ENCODE assay signal across 11 mouse cellular contexts in genomic region chr5:100047871-100048270, GRCm38 (mm10). TPM values are rescaled to one million over a fixed set of nuclear protein-coding genes. Genes with fewer than 3 reads are reported as not detected.
DNase-seq lines count a peak whose midpoint lies in the region; ATAC-seq and TF ChIP-seq lines count a peak whose summit lies in the region.
"Had no signal": no experiment of that assay in that cellular context is flagged by ENCODE, and none has a peak within 500 bp of the region (broad histone marks: within the 10 kb centered on the region; RNA-seq: fewer than 3 reads in every experiment).

No protein-coding gene starts in this region.

- H3K4me2 ChIP-seq in hindbrain, embryonic 15.5 days, result no peak overlapping the region
- H3K4me2 ChIP-seq in hindbrain, embryonic 13.5 days, result no peak overlapping the region
- no peak overlapping the region for H3K4me2 ChIP-seq in lung, embryonic 16.5 days (ENCODE audit: low read depth, low read length)
- H3K4me2 ChIP-seq: heart, embryonic 12.5 days; liver, embryonic 13.5 days; neural tube, embryonic 12.5 days had no signal

- 50% methylated on average over 7 of the region's 7 CpGs for WGBS in hindbrain, embryonic 15.5 days
- WGBS in hindbrain, embryonic 13.5 days, result 59% methylated on average over 7 of the region's 7 CpGs
- WGBS in lung, embryonic 16.5 days, result 47% methylated on average over 7 of the region's 7 CpGs

- H3K27ac ChIP-seq in hindbrain, embryonic 15.5 days (replicated peaks), result 0 out of 2 replicates have a peak overlapping the region, but pooled peaks have one; percentile 14
- no peak overlapping the region for H3K27ac ChIP-seq in hindbrain, embryonic 13.5 days
- H3K27ac ChIP-seq in ES-E14 (ENCODE audit: insufficient read depth, low read depth, low read length, poor library complexity, severe bottlenecking), result peak overlapping the region; percentile 22; the same call in 1 of the 2 replicates
- H3K27ac ChIP-seq in lung, embryonic 16.5 days (ENCODE audit: low read length), result no peak overlapping the region
- H3K27ac ChIP-seq: liver, embryonic 13.5 days; neural tube, embryonic 12.5 days had no signal

- H3K4me1 ChIP-seq in hindbrain, embryonic 15.5 days (replicated peaks), result peaks cover 36% of the 10 kb centered on the region
- peaks cover 48% of the 10 kb centered on the region for H3K4me1 ChIP-seq in hindbrain, embryonic 13.5 days (replicated peaks)
- peaks cover 5 to 16% of the 10 kb centered on the region in 2 experiments for H3K4me1 ChIP-seq in ES-E14 (ENCODE audit: control insufficient read depth in 2 of 2, insufficient read depth in 2 of 2, low read length in 2 of 2, poor library complexity in 1 of 2)
- H3K4me1 ChIP-seq in lung, embryonic 16.5 days (replicated peaks; ENCODE audit: control insufficient read depth, insufficient read depth, low read length), result peaks cover 30% of the 10 kb centered on the region

- no peak overlapping the region for H3K4me3 ChIP-seq in hindbrain, embryonic 15.5 days
- H3K4me3 ChIP-seq in hindbrain, embryonic 13.5 days, result no peak overlapping the region
- H3K4me3 ChIP-seq in ES-E14 (ENCODE audit: insufficient read depth in 1 of 2, low read depth in 1 of 2, low read length in 2 of 2, poor library complexity in 1 of 2, severe bottlenecking in 1 of 2), result peak overlapping the region in 1 of 2 experiments; percentile 6; a peak in 1 of 4 replicates
- no peak overlapping the region for H3K4me3 ChIP-seq in lung, embryonic 16.5 days (ENCODE audit: low read length)
- H3K4me3 ChIP-seq: heart, embryonic 12.5 days; liver, embryonic 13.5 days; neural tube, embryonic 12.5 days had no signal

- no peaks in the 10 kb centered on the region for H3K9me3 ChIP-seq in hindbrain, embryonic 15.5 days
- H3K9me3 ChIP-seq in hindbrain, embryonic 13.5 days, result no peaks in the 10 kb centered on the region
- H3K9me3 ChIP-seq in ES-E14 (ENCODE audit: control insufficient read depth, insufficient read depth, low read depth, low read length), result no peaks in the 10 kb centered on the region
- no peaks in the 10 kb centered on the region for H3K9me3 ChIP-seq in lung, embryonic 16.5 days (ENCODE audit: control insufficient read depth, low read length)
- H3K9me3 ChIP-seq: heart, embryonic 12.5 days; liver, embryonic 13.5 days; neural tube, embryonic 12.5 days had no signal

- in situ Hi-C loops in ES-E14 (cut with MboI; ENCODE audit: low sequenced_read_pairs in 2 of 2, unreplicated experiment in 2 of 2), result no loop called here

- H3K9ac ChIP-seq in hindbrain, embryonic 15.5 days, result no peak overlapping the region
- no peak overlapping the region for H3K9ac ChIP-seq in hindbrain, embryonic 13.5 days
- peak overlapping the region; percentile 12; the same call in 1 of the 2 replicates for H3K9ac ChIP-seq in ES-E14 (ENCODE audit: insufficient read depth, low read depth, low read length, poor library complexity, severe bottlenecking)
- H3K9ac ChIP-seq in lung, embryonic 16.5 days (ENCODE audit: low read length), result no peak overlapping the region
- H3K9ac ChIP-seq: heart, embryonic 12.5 days; liver, embryonic 13.5 days; neural tube, embryonic 12.5 days had no signal

- no peak for DNase-seq in ES-E14 (ENCODE audit: low read depth, low spot score)
- peak; percentile 80 for DNase-seq in brain, adult 2 months (ENCODE audit: low read depth, low spot score)
- no peak for DNase-seq in right cerebral cortex, postnatal 14 days
- DNase-seq in embryo, embryonic 11 days, result no peak
- DNase-seq: liver, embryonic 13.5 days had no signal

- ATAC-seq in hindbrain, embryonic 15.5 days (ENCODE audit: low FRiP score, low read depth), result no peak
- ATAC-seq in hindbrain, embryonic 13.5 days (ENCODE audit: low FRiP score), result no peak
- ATAC-seq in lung, embryonic 16.5 days (ENCODE audit: low read depth), result 0 out of 2 replicates have a peak, but pooled peaks have one; percentile 48
- ATAC-seq in erythroblast, adult 5-6 weeks (replicated peaks; ENCODE audit: low FRiP score, poor library complexity, severe bottlenecking), result no peak

- no peaks in the 10 kb centered on the region for H3K27me3 ChIP-seq in hindbrain, embryonic 15.5 days
- no peaks in the 10 kb centered on the region for H3K27me3 ChIP-seq in hindbrain, embryonic 13.5 days
- no peaks in the 10 kb centered on the region for H3K27me3 ChIP-seq in lung, embryonic 16.5 days (ENCODE audit: control insufficient read depth, insufficient read depth, low read depth, low read length)
- H3K27me3 ChIP-seq: heart, embryonic 12.5 days; liver, embryonic 13.5 days; neural tube, embryonic 12.5 days had no signal

- H3K36me3 ChIP-seq in hindbrain, embryonic 15.5 days, result no peaks in the 10 kb centered on the region
- H3K36me3 ChIP-seq in hindbrain, embryonic 13.5 days, result peaks cover 9% of the 10 kb centered on the region; the same call in 1 of the 2 replicates
- peaks cover 8% of the 10 kb centered on the region; the same call in 1 of the 2 replicates for H3K36me3 ChIP-seq in ES-E14 (ENCODE audit: control insufficient read depth, insufficient read depth, low read length, poor library complexity, severe bottlenecking)
- 0 out of 2 replicates have a peak, but pooled peaks cover 3% of the 10 kb centered on the region for H3K36me3 ChIP-seq in lung, embryonic 16.5 days (ENCODE audit: control insufficient read depth, insufficient read depth, low read length)

TF ChIP-seq in ES-E14, 5 proteins besides CTCF, POLR2A, EP300 and RAD21:
- TF ChIP-seq CHD2 (IDR thresholded peaks at IDR 0.05; ENCODE audit: low read depth, low read length), result no peak
- TF ChIP-seq MAFK (IDR thresholded peaks at IDR 0.05; ENCODE audit: insufficient read depth, low read depth, low read length), result no peak
- no peak for TF ChIP-seq ZNF384 (IDR thresholded peaks at IDR 0.05; ENCODE audit: low read depth, low read length)
- no peak for TF ChIP-seq HCFC1 (IDR thresholded peaks at IDR 0.05; ENCODE audit: borderline replicate concordance, insufficient read depth, low read length)
- no peak for TF ChIP-seq ZC3H11A (IDR thresholded peaks at IDR 0.05; ENCODE audit: borderline replicate concordance, low read depth, low read length)

RNA-seq across cellular contexts. Expression of gene Enoph1, which starts 8.1 kb away (rescaled TPM):
- polyA plus RNA-seq in hindbrain, embryonic 15.5 days (2015; fragmentation: Nextera tagmentation; extraction: Ambion mirVana), result 50.6 and 55.5 TPM in 2 replicates
- 39.5 and 42.4 TPM in 2 replicates for polyA plus RNA-seq in hindbrain, embryonic 13.5 days (2015; fragmentation: Nextera tagmentation; extraction: Ambion mirVana)
- 81.5 and 88.8 TPM in 2 replicates for total RNA-seq in ES-E14 (2012; rRNA removed)
- polyA plus RNA-seq in lung, embryonic 16.5 days (2015; fragmentation: Nextera tagmentation; extraction: Ambion mirVana), result 44.6 and 48.7 TPM in 2 replicates
- total RNA-seq in erythroblast, adult 5-6 weeks (2015; ENCODE audit: low replicate concordance), result 8.4 and 11.5 TPM in 2 replicates
- total RNA-seq in erythroblast, adult 5-6 weeks (2017; ENCODE audit: low replicate concordance), result 3.8 and 7.2 TPM in 2 replicates

RNA-seq across cellular contexts. Expression of gene Hnrnpdl, which starts 8.4 kb away (rescaled TPM):
- polyA plus RNA-seq in hindbrain, embryonic 15.5 days (2015; fragmentation: Nextera tagmentation; extraction: Ambion mirVana), result 186 and 197 TPM in 2 replicates
- polyA plus RNA-seq in hindbrain, embryonic 13.5 days (2015; fragmentation: Nextera tagmentation; extraction: Ambion mirVana), result 231 and 237 TPM in 2 replicates
- total RNA-seq in ES-E14 (2012; rRNA removed), result 177 and 184 TPM in 2 replicates
- 127 and 132 TPM in 2 replicates for polyA plus RNA-seq in lung, embryonic 16.5 days (2015; fragmentation: Nextera tagmentation; extraction: Ambion mirVana)
- total RNA-seq in erythroblast, adult 5-6 weeks (2015; ENCODE audit: low replicate concordance), result 78.4 and 82.3 TPM in 2 replicates
- 106 and 110 TPM in 2 replicates for total RNA-seq in erythroblast, adult 5-6 weeks (2017; ENCODE audit: low replicate concordance)

Comparison
In these comparisons a context has a peak if more than half of its experiments do, and no peak if none do; other contexts are left out.
1. H3K27ac ChIP-seq: peak in hindbrain, embryonic 15.5 days (single experiment) and ES-E14 (single experiment); none in hindbrain, embryonic 13.5 days (single experiment) and lung, embryonic 16.5 days (single experiment).